Mouse (Mus musculus) midbrain, embryonic 13.5 days (tissue): ENCODE results near the gene Eps8l2. TPM values are rescaled to one million over a fixed set of nuclear protein-coding genes. Genes with fewer than 3 reads are reported as not detected.

Experiments
- ATAC-seq: fragments of 200-750 bp; cut with Nextera tagmentation; 2 replicates; pipeline ENCODE4 v1.8.0; 2017; ENCODE audit warnings: mild to moderate bottlenecking, moderate TSS enrichment, moderate library complexity
- H3K27ac ChIP-seq: fragments of 300-500 bp; sonication (generic); 2 replicates; pipeline ENCODE4 v1.5.1; 2015; ENCODE audit warnings: inconsistent platforms, mild to moderate bottlenecking, moderate library complexity
- H3K27me3 ChIP-seq: fragments of 300-500 bp; sonication (generic); 2 replicates; pipeline ENCODE4 v1.6.1; 2015; ENCODE audit warnings: mild to moderate bottlenecking, inconsistent platforms
- H3K36me3 ChIP-seq: fragments of 300-500 bp; sonication (generic); 2 replicates; pipeline ENCODE4 v1.6.1; 2015; ENCODE audit warnings: mild to moderate bottlenecking, inconsistent platforms
- H3K4me1 ChIP-seq: fragments of 300-500 bp; sonication (generic); replicated peaks from 2 replicates; pipeline ENCODE4 v1.6.1; 2015; ENCODE audit warnings: inconsistent platforms
- H3K4me2 ChIP-seq: fragments of 300-500 bp; sonication (generic); replicated peaks from 2 replicates; pipeline ENCODE4 v1.6.1; 2015; ENCODE audit warnings: moderate library complexity, mild to moderate bottlenecking, inconsistent platforms
- H3K4me3 ChIP-seq: fragments of 300-500 bp; sonication (generic); replicated peaks from 2 replicates; pipeline ENCODE4 v1.5.1; 2015; ENCODE audit warnings: mild to moderate bottlenecking, inconsistent platforms
- H3K9ac ChIP-seq: fragments of 300-500 bp; sonication (generic); replicated peaks from 2 replicates; pipeline ENCODE4 v1.6.1; 2015; ENCODE audit warnings: mild to moderate bottlenecking, inconsistent platforms
- H3K9me3 ChIP-seq: fragments of 300-500 bp; sonication (generic); 2 replicates; pipeline ENCODE4 v1.6.1; 2016; ENCODE audit warnings: mild to moderate bottlenecking, inconsistent platforms
- WGBS: fragments of 180-500 bp; shearing (Covaris S2); methylation state at CpG from one replicate; pipeline ENCODE4 v1.1.7; 2015; 5-methylcytosine and 5-hydroxymethylcytosine counted together
- polyA plus RNA-seq: library from polyadenylated mRNA; unstranded; fragments of >200 nt; fragmentation: Nextera tagmentation; extraction: Ambion mirVana; gene quantifications from 2 replicates; pipeline ENCODE4 v1.2.1, GENCODE M21; 2015

Gene Eps8l2
- polyA plus RNA-seq, 1 experiment from 2014 or later, result 0.31 TPM

DNA sequence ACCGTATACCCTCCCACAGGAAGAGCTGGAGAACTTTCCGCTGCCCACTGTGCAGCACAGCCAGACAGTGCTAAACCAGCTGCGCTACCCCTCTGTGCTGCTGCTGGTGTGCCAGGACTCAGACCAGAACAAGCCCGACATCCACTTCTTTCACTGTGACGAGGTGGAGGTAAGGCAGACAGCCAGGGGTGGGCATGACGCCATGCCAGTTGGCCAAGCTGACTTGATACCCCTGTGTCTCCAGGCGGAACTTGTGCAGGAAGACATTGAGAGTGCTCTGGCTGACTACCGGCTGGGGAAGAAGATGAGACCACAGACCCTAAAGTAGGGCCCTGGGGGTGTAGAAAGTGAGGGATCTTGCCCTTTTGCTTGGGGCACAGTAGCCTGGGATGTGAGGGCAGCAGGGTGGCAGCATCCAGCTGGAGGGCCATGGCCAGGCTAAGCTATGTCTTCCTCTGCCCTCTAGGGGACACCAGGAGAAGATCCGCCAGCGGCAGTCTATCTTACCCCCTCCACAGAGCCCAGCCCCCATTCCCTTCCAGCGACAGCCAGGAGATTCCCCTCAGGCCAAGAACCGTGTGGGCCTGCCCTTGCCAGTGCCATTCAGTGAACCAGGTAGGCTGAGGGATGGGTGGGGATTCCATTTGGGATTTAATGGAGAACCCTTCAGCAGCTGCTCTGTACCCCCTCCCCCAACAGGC lies 17.1 kb downstream of the Eps8l2 start:
- Histone ChIP-seq H3K4me2 (no peak overlapping the region), H3K27me3 (peaks cover 5% of the 10 kb centered on the region), H3K27ac (no peak overlapping the region), H3K36me3 (no peaks in the 10 kb centered on the region), H3K4me1 (peaks cover 8% of the 10 kb centered on the region; the same call in 1 of the 2 replicates), H3K9me3 (no peaks in the 10 kb centered on the region), H3K9ac (0 out of 2 replicates have a peak overlapping the region, but pooled peaks have one; percentile 7), H3K4me3 (no peak overlapping the region)
- 0 out of 2 replicates have a peak, but pooled peaks have one; percentile 40 for ATAC-seq
- WGBS, result 57% methylated on average over 12 of the region's 12 CpGs

DNA sequence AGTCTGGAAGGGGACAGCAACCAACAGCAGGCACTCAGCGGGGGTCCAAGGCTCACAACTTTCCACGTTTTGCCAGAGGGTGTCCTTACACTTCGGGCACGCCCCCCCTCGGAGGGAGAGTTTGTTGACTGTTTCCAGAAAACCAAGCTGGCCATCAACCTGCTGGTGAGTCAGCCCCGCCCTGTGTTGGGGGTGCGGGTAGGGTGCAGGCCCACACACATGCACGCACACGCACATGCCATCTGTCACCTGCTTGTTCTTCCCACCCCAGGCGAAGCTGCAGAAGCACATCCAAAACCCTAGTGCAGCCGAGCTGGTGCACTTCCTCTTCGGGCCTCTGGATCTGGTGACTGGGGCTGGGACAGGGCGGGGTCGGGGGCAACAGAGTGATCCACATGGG lies 18.3 kb downstream of the Eps8l2 start:
- WGBS, result 81% methylated on average over 14 of the region's 14 CpGs
- no peaks in the 10 kb centered on the region for H3K9me3 ChIP-seq
- no peaks in the 10 kb centered on the region for H3K36me3 ChIP-seq
- peaks cover 17% of the 10 kb centered on the region for H3K27me3 ChIP-seq
- H3K4me2 ChIP-seq, result no peak overlapping the region
- H3K4me3 ChIP-seq, result no peak overlapping the region
- H3K27ac ChIP-seq, result no peak overlapping the region
- ATAC-seq, result no peak
- peaks cover 10% of the 10 kb centered on the region; the same call in 1 of the 2 replicates for H3K4me1 ChIP-seq
- H3K9ac ChIP-seq, result no peak overlapping the region

DNA sequence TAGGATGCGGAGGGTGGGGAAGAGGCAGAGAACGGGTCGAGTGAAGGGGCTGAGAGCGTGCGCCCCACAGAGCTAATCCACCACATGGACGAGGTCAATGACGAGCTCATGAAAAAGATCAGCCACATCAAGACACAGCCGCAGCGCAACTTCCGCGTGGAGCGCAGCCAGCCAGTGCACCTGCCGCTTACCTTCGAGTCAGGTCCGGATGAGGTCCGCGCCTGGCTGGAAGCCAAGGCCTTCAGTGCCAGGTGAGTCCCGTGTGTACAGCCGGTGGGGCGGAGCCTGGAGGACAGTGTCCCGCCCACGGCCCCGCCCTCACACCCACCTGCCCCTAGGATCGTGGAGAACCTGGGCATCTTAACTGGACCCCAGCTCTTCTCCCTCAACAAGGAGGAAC lies 22.8 kb downstream of the Eps8l2 start:
- Histone ChIP-seq H3K36me3 (no peaks in the 10 kb centered on the region), H3K4me3 (no peak overlapping the region), H3K4me1 (peaks cover 3% of the 10 kb centered on the region; the same call in 1 of the 2 replicates), H3K27ac (no peak overlapping the region), H3K9me3 (no peaks in the 10 kb centered on the region), H3K27me3 (peaks cover 33% of the 10 kb centered on the region), H3K9ac (no peak overlapping the region), H3K4me2 (peak overlapping the region; percentile 25; the same call in 1 of the 2 replicates)
- ATAC-seq, result no peak
- WGBS, result 16% methylated on average over 22 of the region's 24 CpGs

DNA sequence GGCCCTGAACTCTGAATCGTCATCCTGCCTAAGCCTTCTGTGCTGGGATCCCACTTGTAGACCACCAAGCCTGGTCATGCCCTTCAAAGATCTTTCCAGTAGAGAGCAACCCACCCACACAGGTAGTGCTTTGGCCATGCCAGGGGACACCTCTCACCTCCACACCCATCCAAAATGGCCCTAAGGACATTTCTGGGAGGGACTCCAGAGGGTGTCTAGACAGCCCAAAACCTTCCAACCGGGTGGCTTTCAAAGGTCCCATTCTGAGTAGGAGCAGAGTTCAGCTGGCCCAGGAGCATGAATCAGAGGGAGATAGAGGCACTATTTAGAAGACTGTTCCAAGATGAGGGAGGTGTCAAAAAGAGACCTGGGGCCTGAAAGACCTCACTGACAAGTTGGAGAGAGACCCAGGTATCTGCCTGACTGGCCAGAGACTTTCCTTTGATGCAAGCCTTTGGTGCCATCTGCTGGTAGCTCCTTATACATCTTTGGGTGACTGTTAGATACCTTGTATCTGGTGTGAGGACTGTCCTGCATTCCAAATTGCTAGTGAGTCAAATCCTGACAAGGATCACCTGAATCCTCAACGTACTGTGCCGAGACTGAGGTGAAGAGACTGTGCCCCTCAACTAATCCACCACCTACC lies 24.5 kb downstream of the Eps8l2 start:
- H3K27ac ChIP-seq, result no peak overlapping the region
- no peak overlapping the region for H3K9ac ChIP-seq
- H3K36me3 ChIP-seq, result no peaks in the 10 kb centered on the region
- 67% methylated on average over 4 of the region's 4 CpGs for WGBS
- no peak overlapping the region for H3K4me3 ChIP-seq
- H3K27me3 ChIP-seq, result peaks cover 33% of the 10 kb centered on the region
- H3K4me1 ChIP-seq, result peaks cover 3% of the 10 kb centered on the region; the same call in 1 of the 2 replicates
- no peak overlapping the region for H3K4me2 ChIP-seq
- ATAC-seq, result peak; percentile 73; the same call in 1 of the 2 replicates
- no peaks in the 10 kb centered on the region for H3K9me3 ChIP-seq

DNA sequence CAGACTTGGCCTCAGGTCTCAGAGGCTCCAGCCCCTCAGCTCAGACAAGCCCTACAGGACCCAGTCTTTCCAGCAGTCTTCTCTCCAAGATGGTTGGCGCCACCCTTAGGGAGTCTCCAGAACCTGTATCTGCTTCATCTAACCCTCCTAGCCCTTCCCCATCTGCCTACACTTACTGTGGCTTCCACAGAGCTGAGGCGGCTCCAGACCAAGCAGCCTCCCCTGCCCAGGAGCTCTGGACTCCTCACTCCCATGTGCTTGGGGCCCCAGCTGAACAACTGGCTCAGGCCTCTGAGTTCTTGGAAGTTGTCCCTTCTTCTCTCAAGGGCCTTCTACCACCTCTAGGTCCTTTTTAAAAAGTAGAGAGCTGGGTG lies 25.1 kb downstream of the Eps8l2 start:
- no peak for ATAC-seq
- H3K27ac ChIP-seq, result no peak overlapping the region
- no peaks in the 10 kb centered on the region for H3K36me3 ChIP-seq
- no peak overlapping the region for H3K4me2 ChIP-seq
- H3K4me3 ChIP-seq, result no peak overlapping the region
- no peak overlapping the region for H3K9ac ChIP-seq
- peaks cover 33% of the 10 kb centered on the region for H3K27me3 ChIP-seq
- no peaks in the 10 kb centered on the region for H3K9me3 ChIP-seq
- H3K4me1 ChIP-seq, result peaks cover 3% of the 10 kb centered on the region; the same call in 1 of the 2 replicates
- WGBS, result 61% methylated on average over 2 of the region's 2 CpGs

DNA sequence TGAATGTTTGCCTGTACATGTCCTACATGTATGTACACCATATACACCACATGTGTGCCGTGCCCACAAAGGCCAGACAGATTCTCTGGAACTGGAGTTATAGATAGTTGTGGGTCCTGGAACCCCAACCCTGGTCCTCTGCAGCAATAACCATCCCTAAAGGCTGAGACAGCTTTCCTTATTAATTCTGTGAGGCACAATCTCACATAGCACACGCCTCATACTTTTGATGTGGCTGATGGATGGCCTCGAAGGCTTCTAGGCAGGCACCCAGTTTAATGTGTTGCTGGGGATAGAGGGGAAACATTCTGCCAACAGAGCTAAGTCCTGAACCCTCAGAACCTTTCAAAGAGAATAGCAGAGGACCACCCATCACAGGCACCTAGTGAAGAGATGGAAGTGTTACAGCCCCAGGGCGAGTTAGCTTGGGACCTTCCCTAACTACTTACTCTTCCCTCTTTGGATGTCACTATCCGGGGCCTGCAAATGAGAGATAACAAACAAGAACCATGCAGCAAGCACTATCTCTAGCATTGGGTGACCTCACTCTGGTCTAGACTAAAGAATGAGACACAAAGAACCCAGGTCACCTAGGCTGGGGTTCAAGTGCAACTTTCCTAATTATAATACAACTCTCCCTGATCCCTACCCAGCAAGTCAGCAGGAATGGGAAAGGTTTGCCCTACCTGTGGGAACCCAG lies 25.8 kb downstream of the Eps8l2 start:
- no peak overlapping the region for H3K4me2 ChIP-seq
- no peaks in the 10 kb centered on the region for H3K9me3 ChIP-seq
- no peak for ATAC-seq
- H3K4me1 ChIP-seq, result peaks cover 3% of the 10 kb centered on the region; the same call in 1 of the 2 replicates
- no peak overlapping the region for H3K9ac ChIP-seq
- WGBS, result 86% methylated on average over 5 of the region's 5 CpGs
- no peak overlapping the region for H3K4me3 ChIP-seq
- no peak overlapping the region for H3K27ac ChIP-seq
- H3K36me3 ChIP-seq, result no peaks in the 10 kb centered on the region
- H3K27me3 ChIP-seq, result peaks cover 33% of the 10 kb centered on the region

DNA sequence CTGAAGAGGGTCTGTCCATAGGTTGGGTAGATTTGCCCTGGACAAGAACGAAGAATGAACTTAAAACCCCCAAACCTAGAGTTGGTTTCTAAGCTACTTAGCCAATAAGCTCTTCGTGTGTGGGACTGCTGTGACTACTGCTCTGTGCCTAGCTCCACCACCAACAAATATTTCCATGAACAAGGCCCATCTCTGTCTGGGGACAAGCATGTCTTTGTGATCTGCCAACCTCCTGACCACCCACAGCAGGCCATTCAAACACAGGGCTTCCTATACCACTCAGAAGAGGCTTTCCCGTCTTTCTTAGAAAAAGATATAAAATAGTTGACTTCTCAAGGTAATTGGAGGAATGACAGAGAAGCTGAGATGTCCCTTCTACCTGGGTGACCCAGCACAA lies 26.4 kb downstream of the Eps8l2 start:
- Histone ChIP-seq H3K4me3 (no peak overlapping the region), H3K36me3 (no peaks in the 10 kb centered on the region), H3K4me1 (peaks cover 3% of the 10 kb centered on the region; the same call in 1 of the 2 replicates), H3K27me3 (peaks cover 33% of the 10 kb centered on the region), H3K9me3 (no peaks in the 10 kb centered on the region), H3K4me2 (no peak overlapping the region), H3K9ac (no peak overlapping the region), H3K27ac (no peak overlapping the region)
- ATAC-seq, result no peak
- WGBS, result 66% methylated on average over 3 of the region's 3 CpGs

DNA sequence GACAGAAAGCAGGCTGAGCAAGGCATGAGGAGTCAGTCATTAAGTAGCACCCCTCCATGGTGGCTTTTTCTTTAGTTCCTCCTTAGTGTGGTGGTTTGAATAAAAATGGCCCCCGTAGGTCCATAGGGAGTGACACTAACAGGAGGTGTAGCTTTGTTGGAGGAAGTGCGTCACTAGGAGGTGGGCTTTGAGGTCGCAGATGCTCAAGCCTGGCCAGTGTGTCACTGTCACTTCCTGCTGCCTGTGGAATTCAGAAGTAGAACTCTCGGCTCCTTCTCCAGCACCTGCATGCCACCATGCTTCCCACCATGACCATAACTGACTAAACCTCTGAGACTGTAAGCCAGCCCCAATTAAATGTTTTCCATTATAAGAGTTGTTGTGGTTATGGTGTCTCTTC lies 28.7 kb downstream of the Eps8l2 start:
- Histone ChIP-seq H3K4me1 (no peaks in the 10 kb centered on the region), H3K9me3 (no peaks in the 10 kb centered on the region), H3K27me3 (peaks cover 12% of the 10 kb centered on the region), H3K27ac (no peak overlapping the region), H3K4me3 (no peak overlapping the region), H3K4me2 (no peak overlapping the region), H3K9ac (no peak overlapping the region), H3K36me3 (no peaks in the 10 kb centered on the region)
- ATAC-seq, result no peak
- 84% methylated on average over 4 of the region's 4 CpGs for WGBS

DNA sequence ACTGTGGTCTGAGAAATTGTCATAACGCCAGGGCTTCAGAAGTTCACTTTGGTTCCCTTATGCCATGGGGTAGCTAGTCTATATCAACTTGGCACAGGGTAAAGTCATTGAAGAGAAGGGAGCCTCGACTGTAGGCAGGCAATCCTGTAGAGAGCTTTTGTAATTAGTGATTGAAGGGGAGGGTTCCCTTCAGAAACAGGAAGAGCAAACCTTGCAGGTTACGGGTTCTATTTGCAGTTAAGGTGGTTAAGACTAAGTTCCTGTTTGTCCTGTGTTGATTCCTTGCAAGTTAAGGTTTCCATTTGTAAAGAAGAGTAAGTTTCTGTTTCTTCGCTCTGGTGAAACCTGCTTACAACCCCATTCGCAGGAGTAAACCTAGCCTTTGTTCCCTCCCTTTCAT lies 31.2 kb downstream of the Eps8l2 start:
- Histone ChIP-seq H3K4me3 (no peak overlapping the region), H3K36me3 (no peaks in the 10 kb centered on the region), H3K27ac (no peak overlapping the region), H3K9me3 (no peaks in the 10 kb centered on the region), H3K4me2 (no peak overlapping the region), H3K27me3 (0 out of 2 replicates have a peak, but pooled peaks cover 1% of the 10 kb centered on the region), H3K9ac (no peak overlapping the region), H3K4me1 (no peaks in the 10 kb centered on the region)
- WGBS, result 75% methylated on average over 5 of the region's 5 CpGs
- no peak for ATAC-seq

DNA sequence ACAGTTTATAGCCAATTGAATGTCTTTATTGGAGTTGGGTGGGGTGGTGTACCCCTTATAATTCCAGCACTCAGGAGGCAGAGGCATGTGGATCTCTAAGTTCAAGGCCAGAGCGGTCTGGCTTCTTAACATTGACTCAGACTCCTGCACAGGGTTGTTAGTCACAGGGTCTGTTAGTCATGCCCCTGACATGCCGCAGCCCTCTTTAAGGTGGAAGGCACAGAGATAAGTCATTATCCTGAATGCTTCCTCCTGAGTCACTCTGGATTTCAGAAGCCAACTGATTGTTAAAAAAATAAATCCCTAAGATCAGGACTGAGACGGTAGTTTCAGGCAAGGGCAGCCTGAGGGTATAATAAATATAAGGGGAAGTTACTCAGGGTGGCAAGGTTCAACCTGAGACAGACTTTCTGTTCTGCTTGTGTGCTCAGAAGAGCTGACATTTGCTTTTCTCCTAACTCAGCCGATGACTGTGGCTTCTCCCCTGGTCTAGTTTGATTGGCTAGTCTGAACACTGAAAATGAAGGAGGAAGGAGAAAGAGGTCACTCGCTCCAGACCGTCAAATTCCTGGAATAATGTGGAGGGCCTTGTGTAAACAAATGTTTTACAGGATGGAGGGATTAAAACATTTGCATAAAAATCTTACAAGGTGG lies 33.4 kb downstream of the Eps8l2 start:
- H3K4me1 ChIP-seq, result no peaks in the 10 kb centered on the region
- H3K9ac ChIP-seq, result no peak overlapping the region
- no peak for ATAC-seq
- H3K4me2 ChIP-seq, result no peak overlapping the region
- H3K9me3 ChIP-seq, result no peaks in the 10 kb centered on the region
- H3K36me3 ChIP-seq, result no peaks in the 10 kb centered on the region
- H3K27me3 ChIP-seq, result no peaks in the 10 kb centered on the region
- no peak overlapping the region for H3K27ac ChIP-seq
- no peak overlapping the region for H3K4me3 ChIP-seq
- 76% methylated on average over 6 of the region's 6 CpGs for WGBS

DNA sequence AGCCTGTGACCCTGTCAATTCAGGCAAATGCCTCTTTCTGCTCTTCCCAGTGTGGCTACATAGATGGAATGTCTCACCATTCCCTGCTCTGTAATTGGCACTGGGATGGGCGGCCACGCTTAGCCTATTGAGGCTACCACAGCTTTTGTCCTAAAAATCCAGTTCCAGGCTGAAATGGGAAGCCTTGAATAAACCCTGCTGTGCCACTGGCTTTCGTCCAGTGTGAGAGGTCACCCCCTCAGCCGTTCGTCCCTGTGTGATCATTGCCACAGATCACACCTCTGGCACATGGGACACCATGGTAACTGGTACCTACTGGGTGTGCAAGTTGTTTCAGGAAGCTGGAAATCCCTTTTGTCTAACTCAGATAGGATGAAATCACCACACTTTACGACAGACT lies 34.9 kb downstream of the Eps8l2 start:
- Histone ChIP-seq H3K4me3 (no peak overlapping the region), H3K36me3 (no peaks in the 10 kb centered on the region), H3K9me3 (no peaks in the 10 kb centered on the region), H3K27me3 (no peaks in the 10 kb centered on the region), H3K27ac (no peak overlapping the region), H3K4me2 (no peak overlapping the region), H3K9ac (no peak overlapping the region), H3K4me1 (no peaks in the 10 kb centered on the region)
- 37% methylated on average over 6 of the region's 6 CpGs for WGBS
- no peak for ATAC-seq

DNA sequence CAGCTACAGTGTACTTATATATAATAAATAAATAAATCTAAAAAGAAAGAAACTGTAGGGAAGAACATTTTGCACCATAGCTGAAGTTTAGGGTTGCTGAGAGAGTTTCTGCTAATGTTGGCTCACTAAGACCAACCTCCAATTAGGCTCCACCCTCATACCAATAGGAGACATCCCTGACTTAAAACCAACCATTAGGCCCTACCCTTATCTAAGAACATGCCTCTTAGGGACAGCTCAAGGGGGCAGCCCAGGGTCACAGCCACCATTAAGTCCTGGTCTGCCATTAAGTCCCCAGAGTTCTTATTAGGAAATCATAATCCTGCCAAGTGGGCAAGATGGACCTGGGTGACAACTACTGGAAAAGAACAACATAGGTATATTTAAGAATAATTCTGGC lies 35.7 kb downstream of the Eps8l2 start:
- Histone ChIP-seq H3K36me3 (no peaks in the 10 kb centered on the region), H3K9ac (no peak overlapping the region), H3K9me3 (no peaks in the 10 kb centered on the region), H3K4me1 (no peaks in the 10 kb centered on the region), H3K4me2 (no peak overlapping the region), H3K27ac (no peak overlapping the region), H3K4me3 (no peak overlapping the region), H3K27me3 (no peaks in the 10 kb centered on the region)
- no peak for ATAC-seq
